Mouse (Mus musculus) urinary bladder, postnatal 4 days (tissue): ENCODE data around the gene Irf7.
A peak's percentile ranks its signal among the peaks of the same experiment; 100 is the strongest.

ENCODE experiments used
- DNase-seq, 2 experiments: peaks; one replicate each; pipeline ENCODE4 v3.0.0; 2021 to 2022; ENCODE audit warnings: low spot score in 2 of 2

Gene Irf7

GRCm38 (mm10) chr7:141265739-141266561 is at the start of gene Irf7:
Gene Irf7, minus strand, starts transcription at chr7:141266481.
- peak in 1 of 2 experiments; percentile 40 for DNase-seq

GRCm38 (mm10) chr7:141315974-141316373 is 49.7 kb upstream of the Irf7 start:
- DNase-seq = no peak

DNA sequence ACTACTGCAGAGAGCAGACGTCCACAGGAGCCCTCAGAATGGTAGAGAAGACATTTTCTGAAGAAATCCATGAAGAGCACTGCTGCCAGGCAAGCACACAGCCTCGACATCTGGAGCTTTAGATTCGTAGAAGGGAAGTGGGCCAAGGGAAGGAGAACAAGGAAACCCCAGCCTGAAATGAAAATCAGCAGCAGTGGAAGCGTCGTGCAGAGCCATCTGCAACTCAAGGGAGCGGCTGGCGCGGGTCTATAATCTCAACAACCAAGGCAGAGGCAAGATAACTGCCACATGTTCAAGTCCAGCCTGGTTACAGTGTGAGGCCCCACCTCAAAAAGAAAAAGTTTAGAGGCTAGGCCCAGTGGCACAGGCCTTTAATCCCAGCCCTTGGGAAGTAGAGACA is 48.8 kb upstream of the Irf7 start:
- no peak for DNase-seq

DNA sequence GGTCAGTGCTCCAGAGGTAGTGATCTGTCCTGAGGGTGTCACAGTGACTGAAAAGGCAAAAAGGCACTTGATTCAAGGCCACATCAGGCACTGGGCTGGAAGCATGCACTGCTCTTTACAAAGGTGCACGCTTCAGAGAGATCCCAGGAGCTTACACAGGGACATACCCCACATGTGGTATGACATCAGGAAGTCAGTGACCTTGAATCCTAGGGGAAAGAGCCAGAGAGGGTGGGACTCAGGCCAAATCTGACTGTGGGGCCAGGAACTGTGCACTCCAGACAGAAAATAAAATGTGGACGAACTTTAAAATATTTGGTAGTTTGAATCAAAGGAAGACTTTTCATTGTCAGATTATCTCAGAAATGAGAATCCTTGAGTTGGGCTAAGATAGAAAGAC is 48.1 kb upstream of the Irf7 start:
- DNase-seq = no peak

DNA sequence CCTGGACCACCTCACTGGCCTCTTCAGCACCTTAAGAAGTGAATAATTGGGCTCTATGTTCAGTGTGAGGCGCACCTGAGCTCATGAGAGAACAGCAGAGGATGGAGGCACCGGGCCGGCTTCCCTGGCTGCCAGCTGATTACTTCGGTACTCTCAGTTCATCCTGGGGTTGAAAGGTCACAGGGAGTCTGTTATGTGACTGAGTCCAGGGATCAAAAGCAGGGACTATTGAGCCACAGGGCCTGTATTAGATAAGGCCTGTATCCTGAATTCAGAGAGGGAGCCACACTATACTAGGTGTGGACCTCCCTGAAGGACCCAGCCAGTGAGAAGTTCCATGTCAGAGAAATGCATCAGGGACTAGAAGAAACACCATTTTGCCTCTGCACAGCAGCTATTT is 38.3 kb upstream of the Irf7 start:
- DNase-seq = no peak

DNA sequence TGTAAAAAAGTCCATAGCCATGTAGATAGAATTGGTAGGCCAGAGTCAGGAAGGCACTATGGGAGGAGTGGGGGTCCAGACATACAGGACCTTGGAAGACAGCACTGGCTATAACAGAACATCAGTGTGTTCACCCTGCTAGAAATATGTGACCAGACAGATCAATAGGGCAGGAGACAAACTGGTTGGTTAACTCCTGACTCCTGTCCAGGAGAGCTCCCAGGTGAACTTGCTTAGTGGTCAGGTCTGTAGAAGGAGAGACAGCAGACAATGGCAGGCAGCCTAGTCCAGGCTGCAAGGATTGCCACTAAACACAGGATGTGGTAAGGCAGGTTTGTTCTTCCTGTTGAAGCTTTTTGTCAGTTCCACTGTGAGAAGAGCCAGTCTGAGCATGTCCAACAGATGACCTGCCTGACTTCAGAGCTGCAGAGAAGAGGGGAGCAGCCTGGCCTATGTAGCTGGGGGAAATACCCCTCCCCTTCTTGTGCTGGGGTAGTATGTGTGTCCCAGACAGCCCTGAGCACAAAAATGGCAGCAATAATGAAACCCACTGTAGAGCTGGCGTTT is 36.5 kb upstream of the Irf7 start:
- DNase-seq = no peak

DNA sequence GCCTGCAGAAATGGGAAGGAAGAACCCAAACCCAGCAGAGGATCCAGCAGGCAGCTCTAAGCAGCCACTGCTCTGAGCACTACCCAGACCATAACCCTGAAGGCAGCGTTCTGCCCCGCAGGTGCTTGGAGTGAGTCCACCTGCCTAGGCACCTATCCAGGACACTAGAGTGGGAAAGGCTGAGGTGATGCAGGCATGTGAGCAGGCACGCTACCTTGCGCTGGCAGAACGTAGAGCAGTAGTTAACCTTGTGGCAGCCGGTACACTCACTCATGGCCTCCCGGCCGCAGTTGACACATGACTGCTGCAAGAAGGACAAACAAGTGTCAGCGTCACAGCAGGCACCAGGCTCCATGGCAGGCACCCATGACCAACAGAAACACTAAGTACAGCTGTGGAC is 35.1 kb upstream of the Irf7 start:
- no peak for DNase-seq

DNA sequence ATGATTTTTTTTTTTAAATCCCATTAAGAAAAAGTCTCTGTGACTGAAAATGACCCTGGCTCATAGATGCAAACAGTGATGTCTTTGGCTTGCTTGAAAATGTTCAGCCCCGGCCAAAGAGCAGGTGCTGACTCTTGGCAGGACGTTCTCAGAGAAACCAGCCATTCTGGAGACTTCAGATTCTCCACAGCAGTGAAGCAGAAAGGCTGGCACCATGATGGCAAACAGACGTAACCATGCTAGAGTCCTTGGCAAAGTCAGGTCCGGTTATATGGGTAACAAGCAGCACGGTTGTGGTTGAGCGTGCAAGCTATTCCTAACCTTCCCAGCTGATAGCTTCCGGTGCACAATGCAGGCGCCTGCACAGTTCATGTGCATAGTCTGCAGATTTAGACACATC is 32.9 kb upstream of the Irf7 start:
- DNase-seq = no peak

DNA sequence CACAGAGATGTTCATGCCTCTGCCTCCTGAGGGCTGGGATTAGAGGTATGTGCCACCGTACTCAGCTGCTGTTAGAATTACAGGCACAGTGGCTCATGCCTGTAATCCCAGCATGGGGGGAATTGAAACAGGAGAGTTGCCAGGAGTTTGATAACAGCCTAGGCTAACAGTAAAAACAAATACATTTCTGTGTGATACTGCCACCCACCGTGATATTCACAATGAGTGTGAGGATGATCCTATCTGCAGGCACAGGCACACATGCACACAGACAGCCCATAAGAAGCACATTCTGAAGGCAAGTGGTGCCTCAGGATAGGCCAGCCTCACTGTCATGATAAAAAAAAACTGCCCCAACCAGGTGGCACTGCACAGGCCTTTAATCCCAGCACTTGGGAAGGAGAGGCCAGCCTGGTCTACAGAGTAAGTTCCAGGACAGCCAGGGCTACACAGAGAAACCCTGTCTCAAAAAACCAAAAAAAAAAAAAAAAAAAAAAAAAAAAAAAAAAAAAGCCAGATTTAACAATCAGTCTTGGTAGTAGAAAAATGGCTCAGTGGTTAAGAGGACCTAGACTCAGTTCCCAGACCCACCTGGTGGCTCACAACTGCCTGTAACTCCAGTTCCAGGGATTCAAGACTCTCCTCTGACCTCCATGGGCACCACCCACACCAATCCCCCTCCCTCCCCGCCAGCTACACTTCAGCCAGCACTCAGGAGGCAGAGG is 31.8 kb upstream of the Irf7 start:
- DNase-seq = no peak

DNA sequence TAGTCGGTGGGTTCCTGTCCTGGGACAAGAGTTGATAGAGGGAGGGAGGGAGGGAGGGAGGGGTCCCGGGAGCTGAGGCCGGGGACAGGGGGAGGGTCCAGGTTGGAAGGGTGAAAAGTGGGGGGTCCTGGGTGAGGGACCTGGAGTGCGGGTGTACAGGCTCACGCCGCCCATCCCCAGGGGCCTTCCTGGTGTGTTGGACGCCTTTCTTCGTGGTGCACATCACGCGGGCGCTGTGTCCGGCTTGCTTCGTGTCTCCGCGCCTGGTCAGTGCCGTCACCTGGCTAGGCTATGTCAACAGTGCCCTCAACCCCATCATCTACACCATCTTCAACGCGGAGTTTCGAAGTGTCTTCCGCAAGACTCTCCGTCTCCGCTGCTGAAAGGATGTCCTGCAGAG is 28.2 kb upstream of the Irf7 start:
- no peak for DNase-seq

DNA sequence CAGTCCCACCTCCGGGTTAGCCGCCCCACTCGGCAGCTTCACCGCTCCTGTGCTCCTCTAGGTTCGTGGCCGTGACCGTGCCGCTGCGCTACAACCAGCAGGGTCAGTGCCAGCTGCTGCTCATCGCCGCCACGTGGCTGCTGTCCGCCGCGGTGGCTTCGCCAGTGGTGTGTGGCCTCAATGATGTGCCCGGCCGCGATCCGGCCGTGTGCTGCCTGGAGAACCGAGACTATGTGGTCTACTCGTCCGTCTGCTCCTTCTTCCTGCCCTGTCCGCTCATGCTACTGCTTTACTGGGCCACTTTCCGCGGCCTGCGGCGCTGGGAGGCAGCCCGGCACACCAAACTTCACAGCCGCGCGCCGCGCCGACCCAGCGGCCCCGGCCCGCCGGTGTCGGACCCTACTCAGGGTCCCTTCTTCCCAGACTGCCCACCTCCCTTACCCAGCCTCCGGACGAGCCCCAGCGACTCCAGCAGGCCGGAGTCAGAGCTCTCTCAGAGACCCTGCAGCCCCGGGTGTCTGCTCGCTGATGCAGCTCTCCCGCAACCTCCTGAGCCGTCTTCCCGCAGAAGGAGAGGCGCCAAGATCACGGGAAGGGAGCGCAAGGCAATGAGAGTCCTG is 27.7 kb upstream of the Irf7 start:
- no peak for DNase-seq

DNA sequence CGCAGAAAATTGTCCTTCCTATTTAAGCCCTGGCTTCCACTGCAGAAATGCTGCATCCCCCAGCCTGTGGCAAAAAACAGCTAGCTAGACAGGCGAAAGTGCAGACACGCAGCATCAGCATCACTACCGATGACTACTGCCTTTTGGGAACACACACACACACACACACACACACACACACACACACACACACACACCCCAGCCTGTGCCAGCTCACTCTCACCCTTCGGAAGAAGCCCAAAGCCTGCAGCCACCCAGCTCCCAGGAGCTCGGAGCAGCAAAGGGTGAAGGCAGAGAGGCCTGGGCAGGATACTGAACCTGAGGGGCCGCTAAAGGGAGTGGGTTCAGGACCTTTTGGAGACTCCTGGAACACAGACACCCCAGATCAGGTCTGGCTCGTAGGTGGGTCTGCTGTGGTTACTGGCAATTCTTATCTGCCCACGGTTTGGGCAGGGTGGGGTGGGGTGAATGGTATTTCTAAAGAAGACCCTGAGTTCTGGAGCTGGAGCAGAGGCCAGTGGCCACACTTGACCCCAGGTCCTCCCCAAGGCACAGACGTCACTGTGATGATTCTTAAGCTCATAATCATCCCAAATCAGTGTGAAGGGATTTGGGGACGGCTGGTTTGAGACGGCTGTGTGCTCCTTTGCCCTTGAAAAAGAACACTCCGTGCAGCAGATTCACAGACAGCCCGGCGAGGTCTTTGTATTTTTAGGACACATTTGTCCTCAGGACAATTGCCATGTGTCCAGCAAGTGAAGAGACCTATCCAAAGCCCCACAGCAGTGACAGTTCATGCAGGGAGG is 26.5 kb upstream of the Irf7 start:
- DNase-seq = no peak

- DNase-seq = no peak
Measured at GRCm38 (mm10) chr7:141291921-141292582, 25.8 kb upstream of the Irf7 start, which contains the start of gene Drd4. Gene Drd4, plus strand, starts transcription at chr7:141292006.

DNA sequence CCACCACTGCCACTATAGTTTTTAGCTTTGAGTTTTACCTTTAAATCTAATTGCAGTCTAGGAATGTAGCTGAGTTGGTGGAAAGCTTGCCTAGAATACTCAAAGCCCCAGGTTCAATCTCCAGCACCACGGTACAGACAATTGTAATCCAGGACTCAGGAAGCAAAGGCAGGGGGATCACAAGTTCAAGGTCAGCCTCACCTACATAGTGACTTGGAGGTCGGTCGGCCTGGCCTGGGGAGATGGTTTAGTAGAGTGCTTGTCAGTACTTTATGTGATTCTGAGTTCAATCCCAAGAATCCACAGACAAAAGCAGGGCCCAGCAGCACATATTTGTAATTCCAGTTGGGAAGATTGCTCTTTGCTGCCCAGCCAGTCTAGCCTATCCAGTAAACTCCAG is 21.8 kb upstream of the Irf7 start:
- no peak for DNase-seq

DNA sequence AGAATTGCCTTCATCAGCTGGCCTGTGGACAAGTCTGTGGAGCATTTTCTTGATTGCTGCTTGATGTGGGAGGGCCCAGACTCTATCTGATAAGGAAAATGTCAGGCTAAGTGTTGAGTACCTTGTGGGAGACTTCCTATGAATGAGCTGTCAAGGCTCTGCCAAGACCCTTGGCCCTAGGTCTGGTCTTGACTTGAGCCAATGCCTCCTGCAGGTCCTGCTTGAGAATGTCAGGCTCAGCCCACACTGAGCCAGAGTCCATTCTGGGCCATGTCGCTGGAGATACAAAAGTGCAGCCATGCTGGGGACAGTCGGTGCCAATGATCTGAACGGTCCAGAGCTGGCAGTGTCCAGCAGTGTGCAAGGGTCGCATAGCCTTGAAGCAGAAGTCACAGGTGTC is 16.5 kb upstream of the Irf7 start:
- no peak for DNase-seq

DNA sequence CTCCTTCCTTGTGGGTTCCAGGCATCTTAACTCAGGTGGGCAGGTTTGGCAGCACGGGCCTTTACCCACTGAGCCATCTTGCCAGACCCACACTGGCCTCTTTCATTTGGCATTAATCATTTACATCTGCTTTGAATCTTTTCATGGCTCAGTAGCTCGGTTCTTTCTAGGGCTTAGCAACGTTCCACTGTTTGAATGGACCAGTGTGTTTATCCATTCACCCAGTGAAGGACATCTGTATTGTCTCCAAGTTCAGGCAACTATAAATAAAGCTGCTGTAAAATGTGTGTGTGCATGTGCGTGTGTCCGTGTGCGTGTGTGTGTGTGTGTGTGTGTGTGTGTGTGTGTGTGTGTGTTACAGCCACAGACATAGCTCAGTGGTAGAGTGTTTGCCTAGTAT is 15.2 kb upstream of the Irf7 start:
- DNase-seq = no peak

DNA sequence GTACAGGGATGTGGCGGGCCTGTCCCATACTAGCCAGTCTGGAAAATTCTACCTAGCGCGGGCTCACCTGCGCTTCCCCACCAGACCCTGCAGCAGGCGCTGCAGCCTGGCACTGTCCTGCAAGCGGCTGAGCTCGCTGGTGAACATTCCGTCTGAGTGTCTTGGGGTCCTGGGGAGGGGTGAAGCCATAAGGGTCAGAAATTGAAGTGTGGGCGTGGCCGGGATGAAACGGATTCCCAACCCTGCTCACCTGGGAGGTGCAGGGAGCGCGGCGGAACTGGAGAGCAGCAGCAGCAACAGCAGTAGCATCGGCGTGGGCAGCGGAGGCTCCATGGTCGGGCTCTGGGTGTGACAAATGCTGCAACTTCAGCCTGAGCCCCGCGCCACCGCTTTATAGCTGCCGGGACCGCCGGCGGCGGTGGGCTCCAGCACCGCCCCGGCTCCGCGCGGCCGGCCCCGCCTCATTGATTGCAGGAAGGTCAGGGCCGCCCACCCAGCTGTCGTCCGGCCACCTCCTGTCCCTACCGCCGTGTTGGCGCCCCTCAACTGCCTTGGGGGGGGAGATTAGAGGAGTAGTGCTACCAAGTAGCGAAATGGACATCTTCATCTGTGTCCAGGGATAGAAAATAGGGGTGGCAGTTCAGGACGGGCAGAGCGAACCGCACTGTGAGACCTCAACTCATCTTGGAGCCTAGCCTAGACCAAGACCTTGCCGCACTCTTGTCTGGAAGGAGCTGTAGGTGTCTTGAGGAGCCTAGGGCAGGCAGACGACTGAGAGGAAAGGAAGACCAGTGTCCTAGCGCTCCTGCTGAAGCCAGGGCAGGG is 12.7 kb upstream of the Irf7 start, which contains the start of gene Sct:
Sct (minus strand) TSS at position 368 of the 825 bp plus-strand sequence.
- no peak for DNase-seq

DNA sequence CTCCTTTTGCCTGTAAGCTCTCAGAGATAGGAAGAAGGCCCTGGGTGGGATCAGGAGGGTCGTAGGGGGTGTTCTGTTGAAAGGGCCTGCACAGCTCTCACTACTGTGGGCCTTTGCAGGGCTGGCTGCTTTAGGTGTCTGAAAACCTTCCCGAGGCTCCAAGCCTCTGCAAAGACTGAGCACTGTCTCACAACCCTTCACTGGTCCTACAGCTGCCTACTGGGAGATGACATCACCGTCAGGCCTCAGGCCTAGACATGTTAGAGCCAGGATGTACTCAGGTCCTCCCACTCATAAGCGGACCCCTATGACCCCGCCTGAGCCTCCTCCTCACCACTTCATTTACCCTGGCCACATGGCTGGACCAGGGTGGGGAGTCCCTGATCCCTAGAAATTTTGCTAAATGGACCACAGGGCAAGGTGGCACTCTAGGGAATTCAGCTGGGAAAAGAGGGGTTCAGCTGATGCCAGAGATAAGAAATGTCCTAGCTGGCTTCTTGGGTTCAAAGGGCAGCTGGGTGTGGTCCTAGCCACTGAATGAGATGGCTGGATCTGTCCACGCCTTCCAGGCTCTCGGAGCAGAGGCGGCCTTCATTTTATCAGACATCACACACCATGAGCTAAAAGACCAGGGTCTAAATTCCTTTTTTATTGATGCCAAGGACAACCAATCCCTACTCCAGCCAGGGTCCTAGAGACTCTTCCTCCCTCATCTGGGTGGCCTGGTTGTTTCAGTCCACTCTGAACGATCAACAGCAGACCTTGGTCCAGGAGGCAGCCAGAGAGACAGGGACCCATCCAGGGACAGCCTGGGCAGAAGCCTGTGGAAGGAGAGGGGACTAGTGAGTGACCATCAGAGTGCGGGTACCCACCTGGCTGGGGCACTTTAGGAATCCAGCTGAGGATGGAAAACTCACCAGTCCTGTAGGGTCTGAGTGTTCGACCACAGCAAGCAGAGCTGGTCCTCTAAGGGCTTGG is 11.7 kb upstream of the Irf7 start:
- DNase-seq = no peak

DNA sequence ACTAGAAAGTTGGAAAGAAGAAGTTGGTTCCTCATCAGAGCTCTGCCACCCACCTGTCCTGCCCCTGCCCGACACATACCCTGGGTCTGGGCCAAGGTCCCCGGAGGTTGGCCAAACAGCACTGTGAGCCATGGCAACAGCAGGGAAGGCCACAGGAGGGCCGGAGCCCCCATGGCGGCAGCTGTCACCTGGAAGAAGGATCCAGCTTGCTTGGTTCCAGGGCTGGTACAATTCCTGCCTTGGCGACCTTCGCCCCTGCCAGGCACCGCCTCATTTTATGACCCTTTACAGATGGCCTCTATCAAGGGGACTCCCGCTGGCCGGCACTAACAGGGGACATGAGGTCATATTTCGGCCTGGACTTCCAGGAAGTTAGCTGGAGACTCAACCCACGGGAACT is 10.3 kb upstream of the Irf7 start, which contains the start of gene Cdhr5:
Cdhr5 (minus strand) TSS at position 241 of the 400 bp plus-strand sequence.
- no peak for DNase-seq
